Mouse (Mus musculus) heart, postnatal 14 days (tissue): Measurements from ENCODE around the gene Jmjd1c. TPM values are rescaled to one million over a fixed set of nuclear protein-coding genes. Genes with fewer than 3 reads are reported as not detected.

Source experiments
- DNase-seq, 2 experiments: peaks; one replicate each; pipeline ENCODE4 v3.0.0; 2021 to 2022
- intact Hi-C: fragments of 180-260 bp; cut with DNase I; formaldehyde crosslinking; loops from one replicate; pipeline ENCODE4 v1.15.1; 2025
- total RNA-seq, 2 experiments: library from RNA; stranded (reverse); gene quantifications; 2 replicates each; pipeline ENCODE4 v1.2.3; 2021

Gene Jmjd1c
- total RNA-seq, 2 experiments from 2014 or later, result 46.4 to 46.8 TPM

GRCm38 (mm10) chr10:67120640-67121039, 24.7 kb downstream of the Jmjd1c start:
- intact Hi-C loops, result no loop called here
- no peak for DNase-seq

- no peak for DNase-seq
- intact Hi-C loops, result loop anchor here (2.0 kb wide), 1 partner anchor 27 kb away; the partner anchor contains the start of genes Jmjd1c and Reep3
Measured at GRCm38 (mm10) chr10:67123756-67124155, 27.8 kb downstream of the Jmjd1c start.

GRCm38 (mm10) chr10:67124156-67124555, 28.2 kb downstream of the Jmjd1c start:
- intact Hi-C loops, result loop anchor here (2.0 kb wide), 1 partner anchor 27 kb away; the partner anchor contains the start of genes Jmjd1c and Reep3
- no peak for DNase-seq

- peak; percentile 37 to 47 for DNase-seq
- intact Hi-C loops, result loop anchor here (2.0 to 5.0 kb wide), 2 partner anchors 19 to 61 kb away; no protein-coding TSS in a partner anchor
Measured at GRCm38 (mm10) chr10:67126061-67126858, 30.3 kb downstream of the Jmjd1c start.

GRCm38 (mm10) chr10:67126859-67127758, 31.2 kb downstream of the Jmjd1c start:
- DNase-seq, result peak; percentile 57 to 62
- intact Hi-C loops, result loop anchor here (2.0 to 5.0 kb wide), 2 partner anchors 20 to 60 kb away; no protein-coding TSS in a partner anchor

- DNase-seq, result no peak
- intact Hi-C loops, result loop anchor here (2.0 to 5.0 kb wide), 2 partner anchors 58 to 219 kb away; no protein-coding TSS in a partner anchor
Measured at GRCm38 (mm10) chr10:67129531-67129930, 33.6 kb downstream of the Jmjd1c start.

- intact Hi-C loops, result no loop called here
- no peak for DNase-seq
Measured at GRCm38 (mm10) chr10:67131709-67132108, 35.8 kb downstream of the Jmjd1c start.

GRCm38 (mm10) chr10:67134322-67134721, 38.4 kb downstream of the Jmjd1c start:
- no peak for DNase-seq
- intact Hi-C loops, result no loop called here

- intact Hi-C loops, result no loop called here
Measured at GRCm38 (mm10) chr10:67137437-67137836, 41.5 kb downstream of the Jmjd1c start.

GRCm38 (mm10) chr10:67143661-67144060, 47.7 kb downstream of the Jmjd1c start:
- peak in 1 of 2 experiments; percentile 39 for DNase-seq
- intact Hi-C loops, result no loop called here

More at GRCm38 (mm10) chr10:67137437-67137836, 41.5 kb downstream of the Jmjd1c start:
- DNase-seq, result no peak

- DNase-seq, result no peak
- intact Hi-C loops, result no loop called here
Measured at GRCm38 (mm10) chr10:67144269-67144668, 48.3 kb downstream of the Jmjd1c start.

- intact Hi-C loops, result no loop called here
- DNase-seq, result no peak
Measured at GRCm38 (mm10) chr10:67145623-67146022, 49.7 kb downstream of the Jmjd1c start.

GRCm38 (mm10) chr10:67151766-67152165, 55.8 kb downstream of the Jmjd1c start:
- no peak for DNase-seq
- intact Hi-C loops, result no loop called here

GRCm38 (mm10) chr10:67154647-67155046, 58.7 kb downstream of the Jmjd1c start:
- intact Hi-C loops, result no loop called here
- DNase-seq, result no peak

- no peak for DNase-seq
- intact Hi-C loops, result no loop called here
Measured at GRCm38 (mm10) chr10:67174049-67174448, 78.1 kb downstream of the Jmjd1c start.

GRCm38 (mm10) chr10:67176031-67176430, 80.1 kb downstream of the Jmjd1c start:
- intact Hi-C loops, result no loop called here
- no peak for DNase-seq

GRCm38 (mm10) chr10:67176932-67177331, 81.0 kb downstream of the Jmjd1c start:
- intact Hi-C loops, result no loop called here
- no peak for DNase-seq

- DNase-seq, result no peak
- intact Hi-C loops, result no loop called here
Measured at GRCm38 (mm10) chr10:67177410-67177809, 81.5 kb downstream of the Jmjd1c start.

- no peak for DNase-seq
- intact Hi-C loops, result no loop called here
Measured at GRCm38 (mm10) chr10:67180021-67180420, 84.1 kb downstream of the Jmjd1c start.

- DNase-seq, result no peak
- intact Hi-C loops, result no loop called here
Measured at GRCm38 (mm10) chr10:67180799-67181198, 84.9 kb downstream of the Jmjd1c start.

- no peak for DNase-seq
Measured at GRCm38 (mm10) chr10:67182651-67183050, 86.7 kb downstream of the Jmjd1c start.

More at GRCm38 (mm10) chr10:67182651-67183050, 86.7 kb downstream of the Jmjd1c start:
- intact Hi-C loops, result no loop called here
